Mouse (Mus musculus) lung, postnatal 0 days (tissue): Measurements from ENCODE around the gene Olfr667.

Source experiments
- CTCF ChIP-seq: IDR thresholded peaks from 2 replicates; pipeline ENCODE4 v1.5.1; 2016; ENCODE audit warnings: antibody characterized with exemption, mild to moderate bottlenecking
- EP300 ChIP-seq: IDR thresholded peaks from 2 replicates; pipeline ENCODE4 v1.6.1; 2016; ENCODE audit warnings: antibody characterized with exemption, mild to moderate bottlenecking, control low read depth

GRCm38 (mm10) chr7:104933940-104934339 lies 12.7 kb upstream of the Olfr667 start, which contains the start of gene Olfr669:
- no peak for TF ChIP-seq CTCF
- TF ChIP-seq EP300: no peak
